Mouse (Mus musculus): ENCODE measurements around the gene Abraxas1. TPM values are rescaled to one million over a fixed set of nuclear protein-coding genes. Genes with fewer than 3 reads are reported as not detected.
A peak's percentile ranks its signal among the peaks of the same experiment; 100 is the strongest.

The Abraxas1 gene
- polyA plus RNA-seq, 1 experiment from 2014 or later = 27.5 TPM

DNA sequence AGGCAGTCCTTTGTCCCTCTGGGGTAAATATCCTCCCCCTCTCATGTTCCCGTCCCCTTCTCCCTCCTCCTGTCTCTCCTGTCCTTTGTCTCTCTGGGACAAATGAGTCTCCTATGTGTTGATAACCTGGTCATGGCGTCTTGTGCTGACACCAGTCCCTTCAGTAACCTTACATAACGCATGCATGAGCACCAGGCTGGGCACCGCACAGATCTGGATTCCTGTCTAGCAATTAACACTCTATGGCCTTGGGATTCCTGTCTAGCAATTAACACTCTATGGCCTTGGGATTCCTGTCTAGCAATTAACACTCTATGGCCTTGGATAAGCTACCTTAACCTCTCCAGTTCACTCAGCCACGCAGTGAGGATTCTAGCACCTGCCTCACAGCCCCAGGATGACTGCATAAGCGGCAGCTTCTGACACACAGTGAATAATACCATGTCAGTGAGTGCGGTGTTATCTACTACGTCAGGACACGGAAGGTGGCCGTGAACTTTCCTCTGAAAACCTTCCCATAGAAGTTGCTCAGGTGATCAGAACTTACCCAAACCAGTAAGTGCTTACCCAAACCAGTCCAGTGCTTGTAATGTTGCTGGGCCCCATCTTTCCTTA lies 60.6 kb downstream of the Abraxas1 start:
- H3K4me2 ChIP-seq (ENCODE audit: low read depth, low read length) = no peak overlapping the region
- no peak overlapping the region for H3K4me3 ChIP-seq (ENCODE audit: low read length)
- H3K27me3 ChIP-seq (replicated peaks; ENCODE audit: control insufficient read depth, insufficient read depth, low read length) = no peaks in the 10 kb centered on the region
- H3K27ac ChIP-seq (ENCODE audit: low read length) = no peak overlapping the region
- no peaks in the 10 kb centered on the region for H3K9me3 ChIP-seq (ENCODE audit: control insufficient read depth, low read length)
- ATAC-seq = peak; percentile 50; the same call in 1 of the 2 replicates
- H3K36me3 ChIP-seq (ENCODE audit: control insufficient read depth, insufficient read depth, low read length) = peaks cover 3% of the 10 kb centered on the region; the same call in 1 of the 2 replicates
- 75% methylated on average over 10 of the region's 10 CpGs for WGBS
- H3K9ac ChIP-seq (ENCODE audit: low read depth, low read length) = no peak overlapping the region
- no peaks in the 10 kb centered on the region for H3K4me1 ChIP-seq (ENCODE audit: control insufficient read depth, insufficient read depth, low read length)

DNA sequence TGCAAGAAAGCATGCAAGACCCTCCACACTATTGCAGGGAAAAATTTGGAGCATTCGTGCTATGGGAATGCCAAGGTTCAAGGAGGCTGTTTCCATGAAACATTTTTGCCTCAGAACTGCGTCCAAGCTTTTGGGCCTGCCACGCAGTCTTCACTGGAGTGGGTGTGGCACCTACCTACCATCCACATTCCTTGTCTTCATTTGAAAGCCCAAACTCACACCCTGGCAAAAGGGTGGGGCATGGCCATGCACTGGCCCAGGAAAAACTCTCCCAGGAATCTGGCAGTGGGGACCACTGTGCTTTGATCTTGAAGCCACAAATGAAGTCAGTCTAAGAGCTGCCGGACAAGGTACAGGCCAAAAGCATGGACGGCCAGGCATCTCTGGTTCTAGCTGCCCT lies 62.6 kb downstream of the Abraxas1 start:
- no peak for ATAC-seq
- H3K27ac ChIP-seq (ENCODE audit: low read length) = no peak overlapping the region
- WGBS = 96% methylated on average over 5 of the region's 5 CpGs

More for the DNA sequence above, 62.6 kb downstream of the Abraxas1 start:
- H3K4me3 ChIP-seq (ENCODE audit: low read length) = no peak overlapping the region
- H3K4me2 ChIP-seq (ENCODE audit: low read depth, low read length) = no peak overlapping the region
- no peaks in the 10 kb centered on the region for H3K4me1 ChIP-seq (ENCODE audit: control insufficient read depth, insufficient read depth, low read length)
- no peaks in the 10 kb centered on the region for H3K9me3 ChIP-seq (ENCODE audit: control insufficient read depth, low read length)
- no peaks in the 10 kb centered on the region for H3K27me3 ChIP-seq (replicated peaks; ENCODE audit: control insufficient read depth, insufficient read depth, low read length)
- H3K9ac ChIP-seq (ENCODE audit: low read depth, low read length) = no peak overlapping the region
- no peaks in the 10 kb centered on the region for H3K36me3 ChIP-seq (ENCODE audit: control insufficient read depth, insufficient read depth, low read length)

Other genes starting within 250 kb of the Abraxas1 start
- 438 and 445 TPM in 2 replicates for gene Plac8, start 248.7 kb downstream of the Abraxas1 start, polyA plus RNA-seq (2015; fragmentation: Nextera tagmentation; extraction: Ambion mirVana)
- 59.3 and 60.2 TPM in 2 replicates for gene Coq2, start 145.8 kb downstream of the Abraxas1 start, polyA plus RNA-seq (2015; fragmentation: Nextera tagmentation; extraction: Ambion mirVana)
- 2.9 TPM in 2 replicates for gene Hpse, start 101.2 kb downstream of the Abraxas1 start, polyA plus RNA-seq (2015; fragmentation: Nextera tagmentation; extraction: Ambion mirVana)
- 11.6 and 13.9 TPM in 2 replicates for gene Helq, start 22.4 kb downstream of the Abraxas1 start, polyA plus RNA-seq (2015; fragmentation: Nextera tagmentation; extraction: Ambion mirVana)
- gene Mrps18c, start 22.3 kb downstream of the Abraxas1 start, polyA plus RNA-seq (2015; fragmentation: Nextera tagmentation; extraction: Ambion mirVana) = 152 and 155 TPM in 2 replicates
- gene Gpat3, start 24.7 kb upstream of the Abraxas1 start, polyA plus RNA-seq (2015; fragmentation: Nextera tagmentation; extraction: Ambion mirVana) = 20.5 and 25.2 TPM in 2 replicates